Mouse (Mus musculus) lung, adult 2 months (tissue): Measurements from ENCODE around the gene Ralgps2.

ENCODE experiments used
- CTCF ChIP-seq: fragments of 200-500 bp; IDR thresholded peaks from 2 replicates; pipeline ENCODE4 v1.5.1; 2011; ENCODE audit warnings: mild to moderate bottlenecking, low read length, control low read depth; ENCODE audit not compliant: insufficient read depth
- POLR2A ChIP-seq: fragments of 200-500 bp; IDR thresholded peaks from 2 replicates; pipeline ENCODE4 v1.6.1; 2011; ENCODE audit warnings: low read depth, mild to moderate bottlenecking, control low read depth, low read length, borderline replicate concordance; ENCODE audit errors: extremely low read depth

DNA sequence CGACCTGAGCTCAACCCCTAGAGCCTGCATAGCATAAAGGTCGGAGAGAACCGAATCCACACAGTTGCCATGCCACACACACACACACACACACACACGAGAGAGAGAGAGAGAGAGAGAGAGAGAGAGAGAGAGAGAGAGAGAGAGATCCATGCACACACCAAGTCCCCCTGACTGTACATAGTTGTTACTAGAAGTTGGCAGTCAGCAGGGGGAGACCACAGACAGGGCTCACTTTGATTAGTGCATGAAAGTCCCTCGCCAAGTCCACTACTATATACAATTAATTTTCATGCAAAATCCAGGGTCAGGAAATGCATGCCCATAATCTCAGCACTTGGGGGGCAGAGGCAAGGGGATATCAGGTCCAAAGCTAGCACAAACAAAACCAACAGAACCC lies 9.2 kb downstream of the Ralgps2 start:
- TF ChIP-seq CTCF: no peak
- TF ChIP-seq POLR2A: no peak
